Mouse (Mus musculus) heart, embryonic 11.5 days (tissue): ENCODE measurements around the gene Maea. TPM values are rescaled to one million over a fixed set of nuclear protein-coding genes. Genes with fewer than 3 reads are reported as not detected.

ENCODE experiments used
- ATAC-seq: fragments of 200-750 bp; cut with Nextera tagmentation; replicated peaks from 2 replicates; pipeline ENCODE4 v1.8.0; 2017; ENCODE audit warnings: moderate library complexity; ENCODE audit not compliant: insufficient number of reproducible peaks, low FRiP score, low TSS enrichment
- H3K27ac ChIP-seq: fragments of 300-500 bp; sonication (generic); 2 replicates; pipeline ENCODE4 v1.5.1; 2014; ENCODE audit warnings: mild to moderate bottlenecking, low read depth, low read length
- H3K27me3 ChIP-seq: fragments of 300-500 bp; sonication (generic); 2 replicates; pipeline ENCODE4 v1.6.1; 2014; ENCODE audit warnings: mild to moderate bottlenecking, low read length, mixed read lengths; ENCODE audit not compliant: control insufficient read depth, insufficient read depth
- H3K36me3 ChIP-seq: fragments of 300-500 bp; sonication (generic); 2 replicates; pipeline ENCODE4 v1.6.1; 2014; ENCODE audit warnings: mild to moderate bottlenecking, low read length, moderate library complexity, mixed read lengths; ENCODE audit not compliant: control insufficient read depth, insufficient read depth
- H3K4me1 ChIP-seq: fragments of 300-500 bp; sonication (generic); 2 replicates; pipeline ENCODE4 v1.6.1; 2014; ENCODE audit warnings: low read length; ENCODE audit not compliant: control insufficient read depth, insufficient read depth
- H3K4me2 ChIP-seq: fragments of 300-500 bp; sonication (generic); 2 replicates; pipeline ENCODE4 v1.6.1; 2014; ENCODE audit warnings: mild to moderate bottlenecking, moderate library complexity
- H3K4me3 ChIP-seq: fragments of 300-500 bp; sonication (generic); 2 replicates; pipeline ENCODE4 v1.5.1; 2014; ENCODE audit warnings: low read depth, low read length
- H3K9ac ChIP-seq: fragments of 300-500 bp; sonication (generic); 2 replicates; pipeline ENCODE4 v1.6.1; 2014; ENCODE audit warnings: mild to moderate bottlenecking, low read depth, low read length, moderate library complexity
- H3K9me3 ChIP-seq: fragments of 300-500 bp; sonication (generic); replicated peaks from 2 replicates; pipeline ENCODE4 v1.6.1; 2016; ENCODE audit warnings: low read length; ENCODE audit not compliant: control insufficient read depth
- WGBS: fragments of 180-500 bp; shearing (Covaris S2); extraction: QIAGEN DNeasy Blood & Tissue Kit; methylation state at CpG from one replicate; pipeline ENCODE4 v1.1.7; 2014; ENCODE audit not compliant: insufficient replicate concordance; 5-methylcytosine and 5-hydroxymethylcytosine counted together
- polyA plus RNA-seq: library from polyadenylated mRNA; unstranded; fragments of >200 nt; fragmentation: Nextera tagmentation; extraction: Ambion mirVana; gene quantifications from 2 replicates; pipeline ENCODE4 v1.2.1, GENCODE M21; 2014

Maea gene
- polyA plus RNA-seq, 1 experiment from 2014 or later: 124 TPM

DNA sequence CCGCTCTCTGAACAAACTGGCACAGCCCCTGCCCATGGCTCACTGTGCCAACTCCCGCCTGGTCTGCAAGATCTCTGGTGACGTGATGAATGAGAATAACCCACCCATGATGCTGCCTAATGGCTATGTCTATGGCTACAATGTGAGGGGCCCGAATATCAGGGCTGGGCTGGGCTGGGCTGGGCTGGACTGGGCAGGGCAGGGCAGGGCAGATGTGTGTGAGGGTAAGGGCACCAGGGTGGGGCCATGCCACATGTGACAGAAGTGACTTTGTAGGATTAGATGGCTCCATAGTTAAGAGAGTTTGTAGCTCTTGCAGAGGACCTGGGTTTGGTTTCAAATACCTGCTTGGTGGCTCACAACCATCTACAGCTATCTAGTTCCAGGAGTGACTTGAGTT is 36.4 kb downstream of the Maea start:
- no peak for ATAC-seq
- Histone ChIP-seq H3K4me2 (no peak overlapping the region), H3K4me1 (no peaks in the 10 kb centered on the region), H3K27me3 (no peaks in the 10 kb centered on the region), H3K27ac (no peak overlapping the region), H3K36me3 (peaks cover 44% of the 10 kb centered on the region), H3K4me3 (no peak overlapping the region), H3K9me3 (no peaks in the 10 kb centered on the region), H3K9ac (no peak overlapping the region)
- 93% methylated on average over 4 of the region's 4 CpGs for WGBS

DNA sequence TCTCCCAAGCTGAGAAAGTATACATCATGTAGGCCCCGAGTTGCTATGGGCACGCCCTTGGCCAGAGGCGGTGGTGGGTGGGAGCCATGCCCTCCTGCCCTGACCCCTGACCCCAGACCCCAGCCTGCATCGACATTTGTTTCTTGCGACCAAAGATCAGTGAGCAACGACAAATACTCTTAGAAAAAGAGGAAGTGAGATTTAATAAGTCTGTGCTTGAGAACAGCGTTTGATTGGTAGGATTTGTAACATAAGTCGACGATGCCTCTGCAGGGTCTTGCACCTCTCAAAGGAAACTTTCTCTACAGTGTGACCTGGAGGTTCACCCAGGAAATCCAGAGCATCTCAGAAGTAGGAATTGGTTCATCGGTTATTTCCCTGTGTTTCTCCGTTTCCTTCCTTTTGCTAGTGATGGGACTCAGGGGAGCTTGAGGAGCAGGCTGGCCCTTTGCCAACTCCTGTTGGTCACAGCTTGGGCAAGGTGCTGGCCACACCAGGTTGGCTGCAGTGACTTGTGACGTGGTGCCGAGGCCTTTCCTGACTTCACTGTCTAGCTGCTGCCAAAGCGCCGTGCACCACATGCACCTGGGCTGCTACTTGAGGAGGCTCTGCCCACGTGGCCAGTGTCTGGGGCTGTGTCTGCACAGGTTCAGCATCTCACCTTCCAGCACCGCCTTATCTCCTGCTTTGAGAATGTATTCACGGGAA is 37.2 kb downstream of the Maea start:
- Histone ChIP-seq H3K4me2 (no peak overlapping the region), H3K36me3 (peaks cover 37% of the 10 kb centered on the region), H3K27me3 (no peaks in the 10 kb centered on the region), H3K4me1 (0 out of 2 replicates have a peak, but pooled peaks cover 3% of the 10 kb centered on the region), H3K9me3 (no peaks in the 10 kb centered on the region), H3K4me3 (no peak overlapping the region), H3K27ac (no peak overlapping the region), H3K9ac (no peak overlapping the region)
- WGBS: 86% methylated on average over 18 of the region's 18 CpGs
- ATAC-seq: no peak

DNA sequence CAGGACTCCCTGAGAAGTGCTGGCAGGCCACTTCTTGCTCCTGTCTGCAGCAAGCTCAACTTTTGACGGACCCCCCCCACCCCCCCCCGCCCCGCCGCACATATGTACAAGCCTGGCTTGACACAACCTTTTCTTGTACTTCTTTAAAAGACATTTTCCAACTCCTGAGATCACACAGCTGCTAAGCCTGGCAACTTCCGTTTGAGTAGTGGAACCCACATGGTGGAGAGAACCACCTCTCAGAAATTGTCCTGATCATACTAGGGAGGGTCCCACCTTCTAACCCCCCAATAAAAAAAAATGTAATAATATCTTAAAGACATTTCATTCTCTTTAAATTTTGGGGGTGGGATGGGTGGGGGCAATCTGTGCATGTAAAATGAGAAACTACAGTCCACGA is 41.9 kb downstream of the Maea start:
- ATAC-seq: no peak
- H3K4me3 ChIP-seq: peak overlapping the region; percentile 67

DNA sequence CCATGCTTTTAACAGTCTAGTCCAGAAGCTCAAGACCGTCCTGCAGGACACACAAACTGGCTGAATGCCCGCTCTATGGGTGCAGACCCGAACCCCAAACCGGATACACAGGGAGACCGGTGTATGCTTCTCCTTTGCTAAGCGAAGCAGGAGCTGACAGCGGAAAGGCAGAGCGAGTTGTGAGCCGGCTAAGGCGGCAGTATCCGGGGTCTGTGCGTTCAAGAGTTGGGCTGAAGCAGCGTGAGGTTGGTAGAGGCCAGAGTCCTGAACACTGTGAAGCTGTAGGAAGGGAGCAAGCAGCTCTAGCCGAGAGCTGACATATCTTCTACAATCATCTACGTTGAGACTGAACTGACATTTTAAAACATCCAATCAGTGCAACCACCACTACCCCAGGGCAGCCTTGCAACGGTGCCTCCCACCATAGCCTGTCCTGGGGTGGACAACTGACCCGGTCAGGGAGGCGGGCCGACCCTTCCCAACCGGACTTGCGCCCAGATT is 42.5 kb downstream of the Maea start:
- H3K27ac ChIP-seq: peak overlapping the region; percentile 94
- 0 out of 2 replicates have a peak, but pooled peaks have one; percentile 18 for ATAC-seq
- no peaks in the 10 kb centered on the region for H3K9me3 ChIP-seq
- H3K4me3 ChIP-seq: peak overlapping the region; percentile 67
- 1% methylated on average over 21 of the region's 21 CpGs for WGBS
- H3K36me3 ChIP-seq: peaks cover 8% of the 10 kb centered on the region
- peaks cover 10% of the 10 kb centered on the region for H3K4me1 ChIP-seq
- H3K4me2 ChIP-seq: peak overlapping the region; percentile 96
- H3K9ac ChIP-seq: peak overlapping the region; percentile 93
- H3K27me3 ChIP-seq: no peaks in the 10 kb centered on the region

More for the DNA sequence above, 41.9 kb downstream of the Maea start:
- Histone ChIP-seq H3K27me3 (no peaks in the 10 kb centered on the region), H3K27ac (peak overlapping the region; percentile 94; the same call in 1 of the 2 replicates), H3K9me3 (no peaks in the 10 kb centered on the region), H3K4me2 (peak overlapping the region; percentile 96), H3K9ac (peak overlapping the region; percentile 93), H3K36me3 (peaks cover 14% of the 10 kb centered on the region), H3K4me1 (peaks cover 10% of the 10 kb centered on the region)
- 59% methylated on average over 6 of the region's 6 CpGs for WGBS

DNA sequence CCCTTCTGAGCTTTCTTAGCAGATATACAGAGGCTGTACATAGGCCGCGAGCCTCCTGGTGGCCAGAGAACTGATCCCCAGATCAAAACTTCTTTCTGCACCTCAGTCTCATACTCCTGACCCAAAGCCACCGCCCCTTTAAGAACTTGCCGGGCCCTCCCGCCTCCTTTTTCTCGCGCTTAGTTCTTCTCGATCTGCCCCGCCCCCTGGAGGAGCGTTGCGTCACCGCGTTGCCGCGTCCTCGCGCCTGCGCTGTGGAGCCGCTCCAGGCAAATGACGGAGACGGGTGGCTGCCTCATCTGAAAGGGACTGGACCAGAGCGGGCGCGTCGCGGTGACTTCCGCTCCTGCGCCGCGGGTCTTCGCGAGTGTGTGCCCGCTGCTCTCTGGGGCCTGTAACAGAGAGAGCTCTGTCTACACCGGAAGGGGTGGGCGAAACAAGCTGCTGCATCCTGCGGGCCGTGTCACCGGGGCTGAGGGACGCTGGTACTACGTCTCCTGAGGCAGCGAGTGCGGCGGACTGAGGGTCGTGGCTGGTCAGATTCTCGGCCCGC is 43.1 kb downstream of the Maea start, which contains the start of gene Uvssa:
Gene Uvssa, plus strand, starts transcription at position 248 of the 553 bp plus-strand sequence.
- peak within 1 kb of the TSS; percentile 94 for H3K27ac ChIP-seq
- H3K9ac ChIP-seq: peak within 1 kb of the TSS; percentile 93
- H3K36me3 ChIP-seq: peaks cover 5% of the 10 kb centered on the region; the same call in 1 of the 2 replicates
- H3K4me2 ChIP-seq: peak within 1 kb of the TSS; percentile 96
- peaks cover 10% of the 10 kb centered on the region for H3K4me1 ChIP-seq
- H3K27me3 ChIP-seq: no peaks in the 10 kb centered on the region
- H3K4me3 ChIP-seq: peak within 1 kb of the TSS; percentile 67
- H3K9me3 ChIP-seq: no peaks in the 10 kb centered on the region
- peak; percentile 92 for ATAC-seq
- under 1% methylated on average over 46 of the region's 46 CpGs for WGBS

DNA sequence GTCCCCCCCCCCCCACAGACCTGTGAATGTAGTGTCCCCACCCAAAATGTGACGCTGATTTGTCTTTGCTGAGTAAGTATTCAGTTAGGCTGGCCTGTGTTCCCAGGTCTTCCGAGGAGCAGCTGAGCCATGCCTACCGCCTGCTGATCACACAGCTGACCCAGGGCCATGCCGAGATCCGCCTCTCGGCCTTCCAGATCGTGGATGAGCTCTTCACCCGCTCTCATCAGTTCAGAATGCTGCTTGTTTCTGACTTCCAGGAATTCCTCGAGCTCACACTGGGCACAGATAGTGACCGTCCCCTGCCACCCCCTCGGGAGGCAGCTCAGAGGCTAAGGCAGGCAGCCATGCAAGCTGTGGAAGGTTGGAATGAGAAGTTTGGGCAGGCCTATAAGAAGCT is 52.2 kb downstream of the Maea start:
- no peak overlapping the region for H3K27ac ChIP-seq
- no peak overlapping the region for H3K9ac ChIP-seq
- 70% methylated on average over 11 of the region's 11 CpGs for WGBS
- H3K27me3 ChIP-seq: no peaks in the 10 kb centered on the region
- no peaks in the 10 kb centered on the region for H3K9me3 ChIP-seq
- no peaks in the 10 kb centered on the region for H3K36me3 ChIP-seq
- no peak overlapping the region for H3K4me2 ChIP-seq
- no peak for ATAC-seq
- H3K4me3 ChIP-seq: no peak overlapping the region
- no peaks in the 10 kb centered on the region for H3K4me1 ChIP-seq

DNA sequence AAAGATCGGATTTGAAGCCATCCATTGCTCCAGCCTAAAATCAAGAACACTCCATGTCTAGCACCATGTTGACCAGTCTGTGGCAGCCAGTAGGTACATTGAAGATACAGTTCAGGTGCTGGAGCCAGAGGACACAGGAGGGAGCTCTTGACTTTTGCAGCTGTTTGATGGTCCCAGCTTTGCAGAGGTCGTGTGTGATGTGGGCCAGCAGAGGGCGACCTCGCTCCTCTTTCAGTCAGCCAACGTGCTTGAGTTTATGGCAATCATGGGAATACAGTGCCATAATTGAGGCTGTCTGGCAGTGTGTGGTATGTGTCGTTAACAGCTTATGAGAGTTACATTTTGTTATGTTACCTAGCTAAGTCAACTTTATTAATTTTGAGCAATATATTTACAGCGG is 58.5 kb downstream of the Maea start:
- Histone ChIP-seq H3K4me3 (no peak overlapping the region), H3K9ac (no peak overlapping the region), H3K9me3 (no peaks in the 10 kb centered on the region), H3K27ac (no peak overlapping the region), H3K27me3 (no peaks in the 10 kb centered on the region), H3K4me1 (no peaks in the 10 kb centered on the region), H3K36me3 (no peaks in the 10 kb centered on the region), H3K4me2 (no peak overlapping the region)
- ATAC-seq: no peak
- 16% methylated on average over 7 of the region's 7 CpGs for WGBS

DNA sequence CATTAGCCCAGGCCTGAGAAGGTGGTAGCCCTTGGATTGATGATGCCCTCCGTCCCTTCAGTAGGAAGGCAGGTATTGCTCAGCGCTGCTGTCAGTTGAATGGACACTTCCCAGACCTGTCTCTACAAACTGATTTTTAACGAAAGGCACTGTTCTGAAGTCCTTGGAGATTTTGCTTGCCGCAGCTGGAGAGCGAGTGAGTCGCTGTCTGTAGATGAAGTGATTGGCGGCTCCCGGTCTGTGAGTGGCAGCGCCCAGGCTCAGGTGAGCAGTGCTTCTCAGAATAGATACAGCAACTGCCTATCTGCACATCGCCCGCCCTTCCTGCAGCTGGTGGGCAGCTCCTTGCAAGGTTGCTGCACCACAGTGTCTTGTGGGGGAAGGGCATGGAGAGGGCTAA is 60.4 kb downstream of the Maea start:
- Histone ChIP-seq H3K9me3 (no peaks in the 10 kb centered on the region), H3K4me1 (no peaks in the 10 kb centered on the region), H3K9ac (no peak overlapping the region), H3K4me3 (no peak overlapping the region), H3K4me2 (no peak overlapping the region), H3K36me3 (no peaks in the 10 kb centered on the region), H3K27ac (no peak overlapping the region), H3K27me3 (no peaks in the 10 kb centered on the region)
- 83% methylated on average over 11 of the region's 11 CpGs for WGBS
- ATAC-seq: no peak
